Mouse (Mus musculus): ENCODE measurements around the gene Abi3bp. TPM values are rescaled to one million over a fixed set of nuclear protein-coding genes. Genes with fewer than 3 reads are reported as not detected.

Gene Abi3bp
- polyA plus RNA-seq, 1 experiment: 0.01 TPM

GRCm38 (mm10) chr16:56518024-56518423 is 40.3 kb downstream of the Abi3bp start:
- Histone ChIP-seq H3K4me3 (no peak overlapping the region), H3K79me2 (ENCODE audit: control insufficient read depth, insufficient read depth) (no peaks in the 10 kb centered on the region), H3K4me2 (ENCODE audit: low read depth) (no peak overlapping the region), H3ac (ENCODE audit: control insufficient read depth, insufficient read length) (no peak overlapping the region), H3K36me3 (ENCODE audit: control insufficient read depth, insufficient read depth) (no peaks in the 10 kb centered on the region), H3K27me3 (ENCODE audit: control insufficient read depth, insufficient read depth, insufficient read length) (no peaks in the 10 kb centered on the region)
- TF ChIP-seq POLR2AphosphoS2 (IDR thresholded peaks at IDR 0.05; ENCODE audit: insufficient read length, low read depth) (no peak), MAX (IDR thresholded peaks at IDR 0.05; ENCODE audit: low read depth) (no peak), SRF (IDR thresholded peaks at IDR 0.05; ENCODE audit: control insufficient read depth, insufficient read length, low read depth) (no peak), POLR2A (IDR thresholded peaks at IDR 0.05; ENCODE audit: insufficient read length, low read depth) (no peak), CEBPB (IDR thresholded peaks at IDR 0.05; ENCODE audit: insufficient read depth, poor library complexity, severe bottlenecking) (no peak), MYOD1 (IDR thresholded peaks at IDR 0.05; ENCODE audit: control insufficient read depth in 1 of 3, insufficient read length in 2 of 3, low read depth in 2 of 3) (no peak), REST (IDR thresholded peaks at IDR 0.05; ENCODE audit: insufficient read depth, insufficient read length) (no peak), MYOG (IDR thresholded peaks at IDR 0.05; ENCODE audit: control insufficient read depth in 1 of 3, insufficient read depth in 1 of 3, insufficient read length in 2 of 3, low read depth in 2 of 3) (no peak), USF1 (IDR thresholded peaks at IDR 0.05; ENCODE audit: low read depth) (no peak), E2F4 (IDR thresholded peaks at IDR 0.05; ENCODE audit: insufficient read depth) (no peak), TCF12 (IDR thresholded peaks at IDR 0.05; ENCODE audit: insufficient read depth, poor library complexity, severe bottlenecking) (no peak)

GRCm38 (mm10) chr16:56524359-56524758 is 46.7 kb downstream of the Abi3bp start:
- Histone ChIP-seq H3ac (ENCODE audit: control insufficient read depth, insufficient read length) (no peak overlapping the region), H3K27me3 (ENCODE audit: control insufficient read depth, insufficient read depth, insufficient read length) (no peaks in the 10 kb centered on the region), H3K79me2 (ENCODE audit: control insufficient read depth, insufficient read depth) (no peaks in the 10 kb centered on the region), H3K36me3 (ENCODE audit: control insufficient read depth, insufficient read depth) (no peaks in the 10 kb centered on the region), H3K4me3 (no peak overlapping the region), H3K4me2 (ENCODE audit: low read depth) (no peak overlapping the region)
- no peak for TF ChIP-seq TCF12 (IDR thresholded peaks at IDR 0.05; ENCODE audit: insufficient read depth, poor library complexity, severe bottlenecking)
- no peak for TF ChIP-seq USF1 (IDR thresholded peaks at IDR 0.05; ENCODE audit: low read depth)
- no peak for TF ChIP-seq POLR2AphosphoS2 (IDR thresholded peaks at IDR 0.05; ENCODE audit: insufficient read length, low read depth)
- no peak for TF ChIP-seq MYOD1 (IDR thresholded peaks at IDR 0.05; ENCODE audit: control insufficient read depth in 1 of 3, insufficient read length in 2 of 3, low read depth in 2 of 3)
- TF ChIP-seq MYOG (IDR thresholded peaks at IDR 0.05; ENCODE audit: control insufficient read depth in 1 of 3, insufficient read depth in 1 of 3, insufficient read length in 2 of 3, low read depth in 2 of 3): no peak
- no peak for TF ChIP-seq POLR2A (IDR thresholded peaks at IDR 0.05; ENCODE audit: insufficient read length, low read depth)
- TF ChIP-seq E2F4 (IDR thresholded peaks at IDR 0.05; ENCODE audit: insufficient read depth): no peak
- TF ChIP-seq SRF (IDR thresholded peaks at IDR 0.05; ENCODE audit: control insufficient read depth, insufficient read length, low read depth): no peak
- TF ChIP-seq CEBPB (IDR thresholded peaks at IDR 0.05; ENCODE audit: insufficient read depth, poor library complexity, severe bottlenecking): no peak
- no peak for TF ChIP-seq REST (IDR thresholded peaks at IDR 0.05; ENCODE audit: insufficient read depth, insufficient read length)
- no peak for TF ChIP-seq MAX (IDR thresholded peaks at IDR 0.05; ENCODE audit: low read depth)
- TF ChIP-seq TCF3 (IDR thresholded peaks at IDR 0.05; ENCODE audit: insufficient read length, low read depth): no peak

GRCm38 (mm10) chr16:56526482-56526881 is 48.8 kb downstream of the Abi3bp start:
- no peaks in the 10 kb centered on the region for H3K27me3 ChIP-seq (ENCODE audit: control insufficient read depth, insufficient read depth, insufficient read length)
- no peaks in the 10 kb centered on the region for H3K36me3 ChIP-seq (ENCODE audit: control insufficient read depth, insufficient read depth)
- H3K79me2 ChIP-seq (ENCODE audit: control insufficient read depth, insufficient read depth): no peaks in the 10 kb centered on the region
- TF ChIP-seq TCF12 (IDR thresholded peaks at IDR 0.05; ENCODE audit: insufficient read depth, poor library complexity, severe bottlenecking) (no peak), POLR2AphosphoS2 (IDR thresholded peaks at IDR 0.05; ENCODE audit: insufficient read length, low read depth) (no peak), MYOG (IDR thresholded peaks at IDR 0.05; ENCODE audit: control insufficient read depth in 1 of 3, insufficient read depth in 1 of 3, insufficient read length in 2 of 3, low read depth in 2 of 3) (no peak), CEBPB (IDR thresholded peaks at IDR 0.05; ENCODE audit: insufficient read depth, poor library complexity, severe bottlenecking) (no peak), MAX (IDR thresholded peaks at IDR 0.05; ENCODE audit: low read depth) (no peak), E2F4 (IDR thresholded peaks at IDR 0.05; ENCODE audit: insufficient read depth) (no peak)
- H3K4me3 ChIP-seq: no peak overlapping the region
- H3K4me2 ChIP-seq (ENCODE audit: low read depth): no peak overlapping the region
- H3ac ChIP-seq (ENCODE audit: control insufficient read depth, insufficient read length): no peak overlapping the region

DNA sequence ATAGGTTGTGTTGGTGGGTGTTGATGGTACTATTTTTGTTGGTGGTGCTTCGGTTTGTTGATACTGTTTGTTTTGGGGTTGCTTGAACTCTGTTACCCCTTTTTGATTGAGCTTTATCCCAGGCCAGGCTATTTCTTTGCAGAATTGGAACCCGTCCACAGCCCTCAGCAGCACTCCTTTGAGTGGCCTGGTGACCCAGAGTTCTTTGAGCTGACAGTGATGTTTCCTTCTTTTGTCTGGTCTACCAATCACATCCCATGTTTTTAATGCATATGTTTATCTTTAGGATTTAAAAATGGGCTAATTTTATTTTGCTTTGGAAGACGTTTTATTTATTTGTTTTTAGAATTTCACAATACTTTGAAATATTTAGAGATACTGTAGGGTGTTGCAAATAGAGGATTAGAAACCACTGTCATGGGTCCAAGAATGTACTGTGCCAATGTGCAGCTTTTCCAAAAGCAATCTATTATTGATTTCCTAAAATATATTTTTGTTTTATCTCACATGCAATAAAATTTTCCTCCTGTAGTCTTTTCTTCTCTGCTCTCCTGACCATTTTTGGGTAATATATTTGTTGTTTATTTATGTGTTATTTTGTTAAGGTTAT is 50.5 kb downstream of the Abi3bp start:
- Histone ChIP-seq H3K36me3 (ENCODE audit: control insufficient read depth, insufficient read depth) (no peaks in the 10 kb centered on the region), H3K4me2 (ENCODE audit: low read depth) (no peak overlapping the region), H3K79me2 (ENCODE audit: control insufficient read depth, insufficient read depth) (no peaks in the 10 kb centered on the region), H3K4me3 (no peak overlapping the region), H3K27me3 (ENCODE audit: control insufficient read depth, insufficient read depth, insufficient read length) (no peaks in the 10 kb centered on the region), H3ac (ENCODE audit: control insufficient read depth, insufficient read length) (no peak overlapping the region)
- no peak for TF ChIP-seq MYOD1 (IDR thresholded peaks at IDR 0.05; ENCODE audit: control insufficient read depth in 1 of 3, insufficient read length in 2 of 3, low read depth in 2 of 3)
- no peak for TF ChIP-seq POLR2A (IDR thresholded peaks at IDR 0.05; ENCODE audit: insufficient read length, low read depth)
- TF ChIP-seq E2F4 (IDR thresholded peaks at IDR 0.05; ENCODE audit: insufficient read depth): no peak
- no peak for TF ChIP-seq SRF (IDR thresholded peaks at IDR 0.05; ENCODE audit: control insufficient read depth, insufficient read length, low read depth)
- no peak for TF ChIP-seq TCF3 (IDR thresholded peaks at IDR 0.05; ENCODE audit: insufficient read length, low read depth)
- no peak for TF ChIP-seq USF1 (IDR thresholded peaks at IDR 0.05; ENCODE audit: low read depth)
- no peak for TF ChIP-seq MAX (IDR thresholded peaks at IDR 0.05; ENCODE audit: low read depth)
- TF ChIP-seq CEBPB (IDR thresholded peaks at IDR 0.05; ENCODE audit: insufficient read depth, poor library complexity, severe bottlenecking): no peak
- no peak for TF ChIP-seq REST (IDR thresholded peaks at IDR 0.05; ENCODE audit: insufficient read depth, insufficient read length)
- TF ChIP-seq TCF12 (IDR thresholded peaks at IDR 0.05; ENCODE audit: insufficient read depth, poor library complexity, severe bottlenecking): no peak
- TF ChIP-seq POLR2AphosphoS2 (IDR thresholded peaks at IDR 0.05; ENCODE audit: insufficient read length, low read depth): no peak
- no peak for TF ChIP-seq MYOG (IDR thresholded peaks at IDR 0.05; ENCODE audit: control insufficient read depth in 1 of 3, insufficient read depth in 1 of 3, insufficient read length in 2 of 3, low read depth in 2 of 3)
